Mouse (Mus musculus): ENCODE results near the gene Six3.
A peak's percentile ranks its signal among the peaks of the same experiment; 100 is the strongest.

Gene Six3

DNA sequence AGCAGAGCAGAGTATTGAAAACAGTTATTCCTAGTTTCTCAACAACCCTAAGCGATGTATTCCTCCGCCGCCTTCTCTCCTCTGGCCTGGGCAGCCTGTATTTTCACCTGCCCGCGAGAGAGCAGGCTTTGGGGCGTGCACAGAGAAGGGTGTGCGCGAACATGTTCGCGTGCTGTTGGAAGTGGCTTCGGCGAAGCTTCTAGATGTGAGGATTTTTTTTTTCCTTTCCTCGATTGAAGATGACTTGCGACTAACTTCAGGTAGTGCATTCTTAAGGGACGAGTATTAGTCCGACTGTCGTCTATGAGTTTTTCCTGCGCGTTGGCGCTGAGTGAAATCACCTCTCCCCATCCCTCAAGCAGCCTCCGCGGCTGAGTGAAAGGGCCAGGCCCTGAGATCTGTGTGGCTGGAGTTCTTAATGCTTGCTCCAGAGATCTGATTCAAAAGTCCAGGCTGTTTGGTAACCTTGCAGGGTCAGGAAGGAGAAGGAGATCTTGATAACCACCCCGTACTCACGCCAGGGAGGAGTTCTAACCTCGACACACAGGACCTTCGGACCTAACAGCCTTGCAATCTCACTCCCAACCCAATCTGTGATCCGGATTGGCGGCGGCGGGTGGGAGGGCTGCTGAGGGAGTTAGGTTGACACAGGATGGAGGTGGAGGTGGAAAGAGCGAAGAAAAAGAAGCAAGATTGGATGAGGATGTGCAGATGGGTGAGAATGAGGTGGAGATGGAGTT lies 712 bp upstream of the Six3 start:
- no peak for DNase-seq (ENCODE audit: low read depth, low spot score)

DNA sequence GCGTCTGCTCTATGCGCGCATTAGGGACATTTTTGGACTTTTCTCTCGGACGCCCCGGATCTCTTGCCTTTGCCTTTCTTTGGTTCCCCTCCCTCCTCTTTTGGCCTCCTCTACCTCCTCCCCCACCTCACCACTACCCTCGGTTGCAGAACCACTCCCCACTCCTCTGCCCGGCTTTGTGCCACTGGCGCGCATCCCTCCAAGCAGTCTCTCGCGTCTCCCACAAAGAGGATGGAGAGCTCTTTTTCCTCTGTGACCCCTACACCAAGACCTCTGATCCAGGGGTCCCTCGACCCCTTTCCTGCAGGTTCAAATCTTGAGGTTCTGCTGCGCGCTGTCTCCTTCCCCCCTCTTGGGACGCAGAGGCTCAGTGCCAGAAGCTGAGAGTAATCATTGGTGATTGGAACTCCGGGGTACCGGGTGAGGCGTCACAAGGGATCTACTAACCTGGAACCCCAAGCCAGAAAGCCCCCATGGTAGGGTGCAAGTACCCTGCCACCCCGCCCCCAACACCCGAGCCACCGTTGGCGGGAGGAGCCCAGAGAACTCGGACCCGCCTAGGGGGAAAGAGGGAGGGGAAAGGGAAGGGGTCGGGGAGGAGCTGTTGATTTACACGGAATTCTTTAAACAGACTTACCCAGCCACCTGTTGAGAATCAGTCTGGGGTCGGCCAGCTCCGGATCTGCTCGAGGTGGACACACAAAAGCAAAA lies 758 bp downstream of the Six3 start:
- DNase-seq (ENCODE audit: low read depth, low spot score) = no peak

DNA sequence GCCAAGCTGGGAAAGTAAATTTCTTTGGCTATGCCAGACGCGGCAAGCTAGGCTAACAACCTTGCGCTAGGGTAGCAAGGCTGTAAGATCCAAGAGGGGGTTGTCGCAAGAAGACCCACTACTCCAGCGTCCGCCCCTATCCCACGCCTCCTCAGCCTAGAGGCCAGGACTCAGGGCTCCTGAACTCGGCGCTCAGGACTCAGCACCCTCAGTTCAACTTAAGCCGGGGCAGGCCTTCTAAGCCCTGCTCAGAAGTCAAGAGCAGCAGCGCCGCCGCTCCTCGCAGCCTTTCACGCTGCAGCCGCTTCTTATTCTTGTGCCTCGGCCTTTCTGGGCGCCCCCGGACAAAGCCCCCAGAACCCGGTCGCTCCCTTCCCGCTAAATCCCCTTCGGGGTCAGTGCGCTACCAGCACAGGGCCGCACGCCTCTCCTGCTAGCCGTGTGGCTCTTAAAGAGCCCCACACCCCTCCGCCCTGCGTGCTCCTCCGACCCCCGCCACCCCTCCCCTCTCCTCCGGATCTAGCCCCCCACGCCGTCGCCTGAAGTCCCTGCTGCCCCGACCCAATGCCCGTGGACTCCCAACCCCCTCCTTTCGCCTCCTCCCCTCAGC lies 1.4 kb downstream of the Six3 start:
- no peak for DNase-seq (ENCODE audit: low read depth, low spot score)

DNA sequence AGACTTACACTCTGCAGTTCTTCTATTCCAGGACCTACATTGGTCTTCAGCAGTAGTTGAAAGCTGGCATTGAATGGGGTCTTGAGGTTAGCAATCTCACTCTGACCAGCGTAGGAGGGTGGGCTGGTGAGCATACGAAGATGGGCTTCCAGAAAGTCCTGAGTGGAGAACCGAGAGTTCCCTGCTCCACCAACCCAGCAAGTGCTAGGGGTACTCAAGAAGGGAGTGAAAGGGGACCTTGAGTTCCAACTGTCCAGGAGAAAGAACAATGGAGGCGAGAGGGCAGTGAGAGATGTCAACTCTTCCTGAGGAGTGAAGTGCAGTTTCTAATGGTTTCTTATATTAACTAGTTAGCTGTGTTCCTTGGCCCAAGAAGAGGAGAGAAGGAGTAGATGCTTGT lies 2.2 kb downstream of the Six3 start:
- DNase-seq (ENCODE audit: low read depth, low spot score) = no peak

DNA sequence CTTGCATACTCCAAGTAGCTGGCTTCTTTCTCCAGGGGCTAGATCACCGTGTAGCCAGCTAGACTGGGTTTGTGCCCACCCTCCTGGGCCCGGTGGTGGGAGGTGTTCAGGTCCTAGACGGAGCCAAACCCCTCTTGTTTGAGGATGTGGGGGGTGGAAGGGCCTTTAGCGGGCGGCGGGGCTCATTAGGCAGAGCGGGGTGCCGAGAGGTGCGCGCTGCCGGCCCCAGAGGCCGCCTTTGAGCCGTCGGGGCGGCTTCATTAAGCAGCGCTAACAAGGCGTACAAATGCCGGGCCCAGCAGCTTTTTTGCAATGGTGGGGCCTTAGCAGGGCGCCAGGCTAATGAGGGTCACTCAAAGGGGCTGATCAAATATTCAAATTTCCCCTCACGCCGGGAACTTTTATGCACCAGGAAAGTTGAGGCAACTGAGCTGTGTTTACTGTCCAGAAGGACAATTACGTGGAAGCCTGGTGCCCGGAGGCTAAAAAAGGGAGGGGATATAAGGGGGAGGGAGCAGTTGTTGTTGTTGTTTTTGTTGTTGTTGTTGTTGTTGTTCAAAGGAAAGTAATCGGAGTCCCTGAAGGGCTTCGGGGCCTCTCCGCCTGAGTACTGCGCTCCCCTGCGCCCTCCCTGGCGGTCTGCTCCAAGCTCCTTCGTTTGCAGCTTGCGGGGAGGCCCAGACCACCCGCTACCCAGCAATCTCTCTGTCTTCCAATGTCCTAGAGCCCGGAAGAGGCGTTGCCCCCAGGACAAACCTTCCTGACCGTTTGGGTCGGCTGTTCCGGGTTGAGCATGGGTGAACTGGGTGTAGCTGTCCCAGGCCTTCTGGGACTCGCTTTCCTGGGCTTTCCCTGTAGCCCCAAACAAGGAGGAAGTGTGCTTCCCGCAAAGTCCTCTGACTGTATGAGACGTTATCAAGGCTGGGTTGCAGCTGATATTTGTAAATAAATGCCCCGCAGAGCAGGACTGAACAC lies 3.4 kb downstream of the Six3 start:
- no peak for DNase-seq (ENCODE audit: low read depth, low spot score)

DNA sequence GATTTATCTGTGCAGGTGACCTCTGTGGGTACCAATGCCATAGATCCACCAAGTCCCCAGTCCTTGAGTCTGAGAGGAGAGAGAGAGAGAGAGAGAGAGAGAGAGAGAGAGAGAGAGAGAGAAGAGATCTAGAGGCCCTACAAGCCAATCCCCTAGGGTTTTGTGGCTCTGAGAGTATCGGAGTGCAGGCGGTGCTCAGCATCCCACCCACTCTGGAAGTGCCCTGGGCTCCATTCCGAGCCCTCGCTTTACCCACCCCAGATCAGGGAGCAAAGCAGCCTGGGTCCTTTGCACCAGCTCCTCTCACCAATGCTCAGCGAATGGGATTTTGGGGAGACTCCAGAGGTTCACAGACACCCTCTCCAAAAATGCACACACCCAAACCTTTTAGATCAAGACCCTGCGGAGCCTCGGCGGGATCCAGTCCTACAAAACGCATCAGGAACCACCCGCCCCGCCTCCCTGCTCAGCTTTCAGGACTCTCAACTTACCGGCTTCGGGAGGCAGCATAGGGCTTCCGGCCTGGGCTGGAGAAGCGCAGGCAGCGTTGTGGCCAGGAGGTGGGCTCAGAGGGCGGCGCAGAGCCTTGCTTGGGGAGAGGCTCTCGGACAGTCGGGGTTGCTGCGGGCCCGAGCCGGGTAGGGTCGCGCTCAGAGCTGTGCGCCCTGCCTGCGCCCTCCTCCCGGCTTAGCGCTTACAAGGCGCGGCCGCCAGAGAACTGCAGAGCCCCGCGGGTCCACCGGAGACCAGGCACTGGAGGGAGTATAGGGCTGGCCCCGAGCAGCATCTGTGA lies 4.4 kb downstream of the Six3 start:
- DNase-seq (ENCODE audit: low read depth, low spot score) = no peak

DNA sequence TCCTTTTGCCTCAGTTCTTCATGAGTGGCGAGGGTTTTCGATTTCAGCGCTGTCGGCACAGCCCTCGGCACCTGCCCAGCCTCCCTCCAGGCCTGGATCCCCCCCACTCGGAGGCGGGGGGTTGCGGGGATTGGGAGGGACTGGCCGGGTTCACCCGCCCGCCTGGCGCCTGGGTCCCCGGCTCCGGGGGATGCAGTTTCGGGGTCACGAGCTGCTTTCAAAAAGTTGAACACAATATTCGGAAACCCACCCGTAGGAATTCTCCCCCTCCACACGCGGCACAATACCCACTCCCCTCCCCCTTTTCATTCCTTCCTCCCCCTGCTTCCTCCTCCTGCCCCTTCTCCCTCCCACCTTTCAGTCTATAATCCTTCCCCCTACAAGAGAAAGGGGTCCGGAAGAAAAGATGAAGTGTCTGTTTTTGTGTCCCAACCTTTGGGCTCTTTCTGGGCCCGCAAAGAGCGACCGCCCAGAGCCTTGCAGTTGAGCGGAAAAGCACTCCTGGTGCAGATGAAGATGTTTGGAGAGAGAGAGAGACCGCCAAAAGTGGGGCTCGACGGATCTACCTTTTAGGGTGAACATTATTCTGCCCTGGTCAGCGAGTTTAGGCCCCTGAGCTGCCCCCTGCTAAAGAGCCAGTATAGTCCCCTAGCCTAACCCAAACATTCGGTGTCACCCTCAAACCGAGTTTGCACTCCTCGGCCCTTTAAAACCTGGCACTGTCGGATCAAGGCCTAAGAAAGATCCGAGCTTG lies 5.1 kb downstream of the Six3 start:
- DNase-seq (ENCODE audit: low read depth, low spot score) = no peak

GRCm38 (mm10) chr17:85619113-85620085 lies 6.0 kb downstream of the Six3 start:
- no peak for DNase-seq (ENCODE audit: low read depth, low spot score)

DNA sequence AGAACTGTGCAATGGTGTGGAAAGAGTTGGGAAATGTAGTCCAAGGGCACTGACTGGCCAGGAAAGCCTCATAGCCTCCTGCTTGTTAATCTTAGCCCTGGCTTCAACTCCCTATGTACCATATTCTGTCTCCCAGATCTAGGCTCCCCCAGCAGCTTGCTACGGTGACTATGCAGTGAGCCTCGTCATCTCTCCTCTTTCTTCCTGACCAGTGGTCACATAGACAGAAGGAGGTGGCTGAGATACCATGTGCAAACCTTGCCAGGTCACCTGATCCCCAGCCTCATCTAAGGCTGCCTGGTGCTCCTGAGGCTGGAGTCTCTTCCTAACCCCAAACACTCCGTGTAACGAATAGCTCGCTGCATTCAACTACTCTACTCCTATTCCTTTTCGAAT lies 6.7 kb downstream of the Six3 start:
- no peak for DNase-seq (ENCODE audit: low read depth, low spot score)

- DNase-seq (ENCODE audit: low read depth, low spot score) = peak; percentile 53
These were observed 7.5 kb downstream of the Six3 start for GRCm38 (mm10) chr17:85620680-85621504.

GRCm38 (mm10) chr17:85621505-85622310 lies 8.3 kb downstream of the Six3 start:
- DNase-seq (ENCODE audit: low read depth, low spot score) = no peak

DNA sequence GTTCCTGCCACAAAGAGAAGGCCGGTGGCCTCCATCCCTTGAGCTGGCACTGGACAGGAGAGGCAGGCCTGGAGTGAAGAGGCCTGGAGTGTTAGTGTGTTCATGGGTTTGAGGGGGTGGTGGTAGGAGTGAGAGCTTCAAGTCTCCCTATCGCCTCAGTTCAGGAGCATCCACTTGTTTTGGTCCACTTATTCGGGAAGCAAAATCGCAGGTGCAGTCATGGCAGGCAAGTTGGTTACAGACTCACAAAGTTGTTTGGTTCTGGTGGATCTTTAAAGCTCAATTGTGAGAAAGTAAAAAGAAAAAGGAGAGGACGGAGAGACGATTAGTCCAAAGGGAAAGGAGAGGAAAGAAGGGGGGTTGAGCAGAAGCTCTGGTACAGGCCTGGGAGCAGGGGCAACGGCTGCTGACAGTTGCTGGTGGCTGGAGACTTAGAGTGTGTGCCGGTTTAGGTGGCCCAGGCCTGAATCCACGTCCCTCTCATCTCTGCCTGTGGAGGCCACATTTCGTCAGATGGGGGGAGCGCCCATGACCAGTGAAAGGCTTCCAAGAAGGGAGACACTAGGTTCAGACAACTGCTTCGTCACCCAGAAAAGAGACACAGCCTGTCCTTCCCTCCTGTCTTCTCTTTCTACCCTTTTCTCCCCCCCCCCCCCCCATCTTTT lies 9.2 kb downstream of the Six3 start:
- no peak for DNase-seq (ENCODE audit: low read depth, low spot score)

DNA sequence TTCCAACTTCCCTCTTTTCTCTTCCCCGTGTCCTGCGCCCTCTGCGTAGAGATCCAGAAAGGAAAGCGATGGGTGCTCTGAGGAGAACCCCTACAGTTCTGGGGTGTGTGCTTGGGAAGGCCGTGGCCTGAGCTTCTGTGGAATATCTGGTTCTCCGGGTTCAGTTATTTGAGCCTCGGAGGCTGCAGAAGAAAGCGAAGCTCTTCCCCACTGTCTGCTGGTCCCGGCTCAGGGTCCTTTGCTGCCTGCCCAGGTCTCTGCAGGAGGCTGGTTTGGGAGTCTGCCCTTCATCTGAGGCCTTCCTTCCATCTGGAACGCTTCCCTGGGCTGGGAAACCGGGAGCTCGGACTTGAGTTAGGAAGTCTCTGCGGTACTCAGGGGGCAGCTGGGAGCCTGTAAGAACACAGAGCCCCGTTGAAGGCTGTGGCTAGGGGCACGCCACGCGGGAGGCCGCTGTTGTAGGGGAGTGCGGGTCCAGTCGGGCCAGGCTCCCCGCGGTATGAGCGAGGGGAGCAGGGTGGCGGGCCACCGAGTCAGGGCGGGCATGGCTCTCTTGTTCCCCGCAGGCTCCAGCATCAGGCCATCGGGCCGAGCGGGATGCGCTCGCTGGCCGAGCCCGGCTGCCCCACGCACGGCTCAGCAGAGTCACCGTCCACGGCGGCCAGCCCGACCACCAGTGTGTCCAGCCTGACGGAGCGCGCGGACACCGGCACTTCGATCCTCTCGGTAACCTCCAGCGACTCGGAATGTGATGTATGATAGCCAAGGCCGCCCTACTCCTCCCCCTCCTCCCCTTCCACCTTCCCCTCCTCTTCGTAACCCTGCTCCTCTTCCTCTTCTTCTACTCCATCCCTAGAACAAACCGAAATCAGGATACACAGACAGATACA lies 10.0 kb downstream of the Six3 start:
- DNase-seq (ENCODE audit: low read depth, low spot score) = no peak

GRCm38 (mm10) chr17:85624051-85624420 lies 10.6 kb downstream of the Six3 start:
- DNase-seq (ENCODE audit: low read depth, low spot score) = no peak
